Comparison of ENCODE assay signal across 8 mouse cellular contexts in genomic region chr8:84730541-84731370, GRCm38 (mm10). TPM values are rescaled to one million over a fixed set of nuclear protein-coding genes. Genes with fewer than 3 reads are reported as not detected.
A peak's percentile ranks its signal among the peaks of the same experiment; 100 is the strongest.
DNase-seq lines count a peak whose midpoint lies in the region; ATAC-seq and TF ChIP-seq lines count a peak whose summit lies in the region.

No protein-coding gene starts in this region.

- no peak for TF ChIP-seq POLR2A in lung, adult 2 months (IDR thresholded peaks at IDR 0.05; ENCODE audit: borderline replicate concordance, extremely low read depth, low read depth, low read length)

- peak overlapping the region; percentile 29; the same call in 1 of the 2 replicates for H3K4me2 ChIP-seq in lung, embryonic 14.5 days
- H3K4me2 ChIP-seq in embryonic facial prominence, embryonic 12.5 days (replicated peaks) = no peak overlapping the region; the same call in 1 of the 2 replicates
- H3K4me2 ChIP-seq in heart, embryonic 16.5 days (ENCODE audit: low read depth, low read length) = peak overlapping the region; percentile 5; the same call in 1 of the 2 replicates
- peak overlapping the region; percentile 67 for H3K4me2 ChIP-seq in liver, embryonic 14.5 days (ENCODE audit: low read depth)
- no peak overlapping the region for H3K4me2 ChIP-seq in stomach, embryonic 14.5 days (replicated peaks; ENCODE audit: low read depth, low read length)

- WGBS in lung, embryonic 14.5 days = 22% methylated on average over 9 of the region's 9 CpGs
- 50% methylated on average over 9 of the region's 9 CpGs for WGBS in lung, adult 2 months
- WGBS in embryonic facial prominence, embryonic 12.5 days = 40% methylated on average over 9 of the region's 9 CpGs
- 34% methylated on average over 9 of the region's 9 CpGs for WGBS in heart, embryonic 16.5 days
- 8% methylated on average over 9 of the region's 9 CpGs for WGBS in liver, embryonic 14.5 days (ENCODE audit: insufficient replicate concordance)
- WGBS in stomach, embryonic 14.5 days = 44% methylated on average over 9 of the region's 9 CpGs

- no peak for TF ChIP-seq CTCF in lung, embryonic 14.5 days (IDR thresholded peaks at IDR 0.05; ENCODE audit: low read depth)
- TF ChIP-seq CTCF in lung, adult 2 months (IDR thresholded peaks at IDR 0.05; ENCODE audit: insufficient read depth, low read length) = no peak
- TF ChIP-seq CTCF in liver, embryonic 14.5 days (IDR thresholded peaks at IDR 0.05; ENCODE audit: low read depth) = no peak

- H3K27me3 ChIP-seq in lung, embryonic 14.5 days (ENCODE audit: insufficient read depth, low read length) = no peaks in the 10 kb centered on the region
- peaks cover 11% of the 10 kb centered on the region for H3K27me3 ChIP-seq in embryonic facial prominence, embryonic 12.5 days
- H3K27me3 ChIP-seq in heart, embryonic 16.5 days (ENCODE audit: control insufficient read depth, insufficient read depth, low read length) = no peaks in the 10 kb centered on the region
- H3K27me3 ChIP-seq in liver, embryonic 14.5 days (ENCODE audit: control insufficient read depth, insufficient read depth, low read length) = no peaks in the 10 kb centered on the region
- no peaks in the 10 kb centered on the region for H3K27me3 ChIP-seq in stomach, embryonic 14.5 days (ENCODE audit: control insufficient read depth, insufficient read depth, low read length)

- peak overlapping the region; percentile 89 for H3K27ac ChIP-seq in lung, embryonic 14.5 days (ENCODE audit: low read depth)
- H3K27ac ChIP-seq in embryonic facial prominence, embryonic 12.5 days = peak overlapping the region; percentile 67
- peak overlapping the region; percentile 86 for H3K27ac ChIP-seq in heart, embryonic 16.5 days (ENCODE audit: low read length)
- H3K27ac ChIP-seq in liver, embryonic 14.5 days = peak overlapping the region; percentile 98
- peak overlapping the region; percentile 81 for H3K27ac ChIP-seq in stomach, embryonic 14.5 days (ENCODE audit: low read length)

- peaks cover 25% of the 10 kb centered on the region for H3K36me3 ChIP-seq in lung, embryonic 14.5 days (ENCODE audit: insufficient read depth)
- H3K36me3 ChIP-seq in embryonic facial prominence, embryonic 12.5 days = peaks cover 18% of the 10 kb centered on the region
- no peaks in the 10 kb centered on the region for H3K36me3 ChIP-seq in heart, embryonic 16.5 days (ENCODE audit: control insufficient read depth, insufficient read depth)
- H3K36me3 ChIP-seq in liver, embryonic 14.5 days (replicated peaks; ENCODE audit: control insufficient read depth, insufficient read depth, low read depth) = peaks cover 2% of the 10 kb centered on the region; the same call in 1 of the 2 replicates
- peaks cover 14% of the 10 kb centered on the region; the same call in 1 of the 2 replicates for H3K36me3 ChIP-seq in stomach, embryonic 14.5 days (ENCODE audit: control insufficient read depth, insufficient read depth, low read length)

- peaks cover 45% of the 10 kb centered on the region for H3K4me1 ChIP-seq in lung, embryonic 14.5 days (ENCODE audit: insufficient read depth)
- peaks cover 46% of the 10 kb centered on the region for H3K4me1 ChIP-seq in lung, adult 2 months (ENCODE audit: control insufficient read depth, insufficient read depth, low read length)
- peaks cover 62% of the 10 kb centered on the region for H3K4me1 ChIP-seq in embryonic facial prominence, embryonic 12.5 days
- peaks cover 69% of the 10 kb centered on the region for H3K4me1 ChIP-seq in heart, embryonic 16.5 days (ENCODE audit: control insufficient read depth, insufficient read depth, low read length)
- H3K4me1 ChIP-seq in liver, embryonic 14.5 days (replicated peaks; ENCODE audit: control insufficient read depth in 2 of 2, insufficient read depth in 2 of 2, low read length in 1 of 2) = peaks cover 50 to 63% of the 10 kb centered on the region in 2 experiments
- peaks cover 42% of the 10 kb centered on the region for H3K4me1 ChIP-seq in stomach, embryonic 14.5 days (ENCODE audit: control insufficient read depth, insufficient read depth, low read length)

- peak; percentile 32 for ATAC-seq in lung, embryonic 14.5 days (ENCODE audit: insufficient read depth)
- no peak for ATAC-seq in embryonic facial prominence, embryonic 12.5 days (ENCODE audit: insufficient number of reproducible peaks, insufficient read depth, low FRiP score, low TSS enrichment)
- peak; percentile 51 for ATAC-seq in heart, embryonic 16.5 days (replicated peaks; ENCODE audit: extremely low read depth, insufficient read depth, low FRiP score)
- peak; percentile 92 for ATAC-seq in liver, embryonic 14.5 days (ENCODE audit: insufficient read depth)
- ATAC-seq in stomach, embryonic 14.5 days (ENCODE audit: insufficient number of reproducible peaks, insufficient read depth, low FRiP score, low read depth) = peak; percentile 64

- peak overlapping the region; percentile 36; the same call in 1 of the 2 replicates for H3K9ac ChIP-seq in lung, embryonic 14.5 days
- H3K9ac ChIP-seq in embryonic facial prominence, embryonic 12.5 days = no peak overlapping the region; the same call in 1 of the 2 replicates
- H3K9ac ChIP-seq in heart, embryonic 16.5 days (ENCODE audit: low read length) = peak overlapping the region; percentile 31
- peak overlapping the region; percentile 84 for H3K9ac ChIP-seq in liver, embryonic 14.5 days (replicated peaks)
- H3K9ac ChIP-seq in stomach, embryonic 14.5 days (replicated peaks; ENCODE audit: low read depth, low read length) = no peak overlapping the region

- TF ChIP-seq EP300 in liver, embryonic 14.5 days (IDR thresholded peaks at IDR 0.05; ENCODE audit: low read depth) = peak; percentile 99

- peak; percentile 74 for DNase-seq in lung, embryonic 14.5 days
- DNase-seq in lung, adult 2 months = no peak
- DNase-seq in liver, embryonic 14.5 days (ENCODE audit: low read depth in 3 of 3, low spot score in 3 of 3) = peak; percentile 90 to 95 (median 93)
- no peak for DNase-seq in urinary bladder, postnatal 25 days (ENCODE audit: low spot score)
- DNase-seq in layer of hippocampus, adult 11-12 months (ENCODE audit: low spot score) = no peak

- no peaks in the 10 kb centered on the region for H3K9me3 ChIP-seq in lung, embryonic 14.5 days (ENCODE audit: low read depth, low read length)
- no peaks in the 10 kb centered on the region for H3K9me3 ChIP-seq in embryonic facial prominence, embryonic 12.5 days
- H3K9me3 ChIP-seq in heart, embryonic 16.5 days (replicated peaks; ENCODE audit: control insufficient read depth, low read length) = no peaks in the 10 kb centered on the region
- no peaks in the 10 kb centered on the region for H3K9me3 ChIP-seq in liver, embryonic 14.5 days (ENCODE audit: control insufficient read depth, low read length)
- no peaks in the 10 kb centered on the region for H3K9me3 ChIP-seq in stomach, embryonic 14.5 days (ENCODE audit: control insufficient read depth, low read depth, low read length)

- H3K4me3 ChIP-seq in lung, embryonic 14.5 days (ENCODE audit: low read depth, low read length) = no peak overlapping the region
- no peak overlapping the region for H3K4me3 ChIP-seq in lung, adult 2 months (replicated peaks; ENCODE audit: extremely low read depth, low read depth, low read length)
- H3K4me3 ChIP-seq in embryonic facial prominence, embryonic 12.5 days = no peak overlapping the region
- H3K4me3 ChIP-seq in heart, embryonic 16.5 days (ENCODE audit: low read length) = no peak overlapping the region
- H3K4me3 ChIP-seq in liver, embryonic 14.5 days (ENCODE audit: insufficient read depth in 1 of 2, low read depth in 2 of 2, low read length in 2 of 2) = peak overlapping the region; percentile 21 to 35
- H3K4me3 ChIP-seq in stomach, embryonic 14.5 days (ENCODE audit: low read depth, low read length) = no peak overlapping the region

RNA-seq across cellular contexts. Expression of gene G430095P16Rik, which starts 7.9 kb away (rescaled TPM):
- 2.7 and 2.8 TPM in 2 replicates for polyA plus RNA-seq in lung, embryonic 14.5 days (2014; fragmentation: Nextera tagmentation; extraction: Ambion mirVana)
- polyA plus RNA-seq in lung, adult 2 months (2012; rRNA removed) = 2.0 and 2.8 TPM in 2 replicates
- 7.1 and 7.4 TPM in 2 replicates for polyA plus RNA-seq in embryonic facial prominence, embryonic 12.5 days (2016; fragmentation: Nextera tagmentation; extraction: Ambion mirVana)
- polyA plus RNA-seq in heart, embryonic 16.5 days (2015; fragmentation: Nextera tagmentation; extraction: Ambion mirVana) = 3.1 and 4.7 TPM in 2 replicates
- 10.9 and 11.9 TPM in 2 replicates for polyA plus RNA-seq in liver, embryonic 14.5 days (2012; rRNA removed)
- 8.3 and 10.3 TPM in 2 replicates for polyA plus RNA-seq in liver, embryonic 14.5 days (2014; fragmentation: Nextera tagmentation; extraction: Ambion mirVana)
- polyA plus RNA-seq in stomach, embryonic 14.5 days (2014; fragmentation: Nextera tagmentation; extraction: Ambion mirVana) = 2.8 and 5.0 TPM in 2 replicates

RNA-seq across cellular contexts. Expression of gene Lyl1, which starts 29.5 kb away (rescaled TPM):
- 12.0 and 12.5 TPM in 2 replicates for polyA plus RNA-seq in lung, embryonic 14.5 days (2014; fragmentation: Nextera tagmentation; extraction: Ambion mirVana)
- 20.2 and 21.9 TPM in 2 replicates for polyA plus RNA-seq in lung, adult 2 months (2012; rRNA removed)
- 4.9 and 5.0 TPM in 2 replicates for polyA plus RNA-seq in embryonic facial prominence, embryonic 12.5 days (2016; fragmentation: Nextera tagmentation; extraction: Ambion mirVana)
- 10.2 and 12.0 TPM in 2 replicates for polyA plus RNA-seq in heart, embryonic 16.5 days (2015; fragmentation: Nextera tagmentation; extraction: Ambion mirVana)
- polyA plus RNA-seq in liver, embryonic 14.5 days (2012; rRNA removed) = 45.4 and 46.2 TPM in 2 replicates
- 55.6 and 57.7 TPM in 2 replicates for polyA plus RNA-seq in liver, embryonic 14.5 days (2014; fragmentation: Nextera tagmentation; extraction: Ambion mirVana)
- polyA plus RNA-seq in stomach, embryonic 14.5 days (2014; fragmentation: Nextera tagmentation; extraction: Ambion mirVana) = 4.6 and 5.0 TPM in 2 replicates

RNA-seq across cellular contexts. Expression of gene Nacc1, which starts 43.1 kb away (rescaled TPM):
- polyA plus RNA-seq in lung, embryonic 14.5 days (2014; fragmentation: Nextera tagmentation; extraction: Ambion mirVana) = 29.8 and 33.8 TPM in 2 replicates
- polyA plus RNA-seq in lung, adult 2 months (2012; rRNA removed) = 72.5 and 81.8 TPM in 2 replicates
- polyA plus RNA-seq in embryonic facial prominence, embryonic 12.5 days (2016; fragmentation: Nextera tagmentation; extraction: Ambion mirVana) = 19.4 and 20.8 TPM in 2 replicates
- polyA plus RNA-seq in heart, embryonic 16.5 days (2015; fragmentation: Nextera tagmentation; extraction: Ambion mirVana) = 11.7 and 14.4 TPM in 2 replicates
- 19.0 and 21.2 TPM in 2 replicates for polyA plus RNA-seq in liver, embryonic 14.5 days (2012; rRNA removed)
- polyA plus RNA-seq in liver, embryonic 14.5 days (2014; fragmentation: Nextera tagmentation; extraction: Ambion mirVana) = 6.3 and 7.6 TPM in 2 replicates
- polyA plus RNA-seq in stomach, embryonic 14.5 days (2014; fragmentation: Nextera tagmentation; extraction: Ambion mirVana) = 25.1 and 25.7 TPM in 2 replicates

RNA-seq across cellular contexts. Expression of gene Trmt1, which starts 44.6 kb away (rescaled TPM):
- 66.1 and 68.6 TPM in 2 replicates for polyA plus RNA-seq in lung, embryonic 14.5 days (2014; fragmentation: Nextera tagmentation; extraction: Ambion mirVana)
- 87.5 and 99.1 TPM in 2 replicates for polyA plus RNA-seq in lung, adult 2 months (2012; rRNA removed)
- 71.2 and 73.6 TPM in 2 replicates for polyA plus RNA-seq in embryonic facial prominence, embryonic 12.5 days (2016; fragmentation: Nextera tagmentation; extraction: Ambion mirVana)
- 43.2 and 46.7 TPM in 2 replicates for polyA plus RNA-seq in heart, embryonic 16.5 days (2015; fragmentation: Nextera tagmentation; extraction: Ambion mirVana)
- polyA plus RNA-seq in liver, embryonic 14.5 days (2012; rRNA removed) = 37.5 and 37.6 TPM in 2 replicates
- 27.4 and 34.1 TPM in 2 replicates for polyA plus RNA-seq in liver, embryonic 14.5 days (2014; fragmentation: Nextera tagmentation; extraction: Ambion mirVana)
- 64.6 and 65.7 TPM in 2 replicates for polyA plus RNA-seq in stomach, embryonic 14.5 days (2014; fragmentation: Nextera tagmentation; extraction: Ambion mirVana)

Comparison
In these comparisons a context has a peak if more than half of its experiments do, and no peak if none do; other contexts are left out.
1. DNase-seq: peak in lung, embryonic 14.5 days (single experiment) and liver, embryonic 14.5 days (3 of 3); none in lung, adult 2 months (single experiment), urinary bladder, postnatal 25 days (single experiment) and layer of hippocampus, adult 11-12 months (single experiment).
2. H3K4me2 ChIP-seq: peak in lung, embryonic 14.5 days (single experiment), heart, embryonic 16.5 days (single experiment) and liver, embryonic 14.5 days (single experiment); none in embryonic facial prominence, embryonic 12.5 days (single experiment) and stomach, embryonic 14.5 days (single experiment).
3. H3K4me3 ChIP-seq: peak in liver, embryonic 14.5 days (2 of 2); none in lung, embryonic 14.5 days (single experiment), lung, adult 2 months (single experiment), embryonic facial prominence, embryonic 12.5 days (single experiment), heart, embryonic 16.5 days (single experiment) and stomach, embryonic 14.5 days (single experiment).
4. H3K9ac ChIP-seq: peak in lung, embryonic 14.5 days (single experiment), heart, embryonic 16.5 days (single experiment) and liver, embryonic 14.5 days (single experiment); none in embryonic facial prominence, embryonic 12.5 days (single experiment) and stomach, embryonic 14.5 days (single experiment).
5. Peak in every context shown above with its lines, with median percentiles within 50 percentile points of each other: H3K27ac ChIP-seq.